Mouse (Mus musculus) cortical plate, adult 2 months (tissue): ENCODE results near the gene Pde6h. TPM values are rescaled to one million over a fixed set of nuclear protein-coding genes. Genes with fewer than 3 reads are reported as not detected.

Experiments
- H3K27ac ChIP-seq: fragments of 200-500 bp; 2 replicates; pipeline ENCODE4 v1.5.1; 2012; ENCODE audit warnings: low read length, control low read depth, inconsistent platforms; ENCODE audit not compliant: insufficient read depth
- H3K4me1 ChIP-seq: fragments of 200-500 bp; 2 replicates; pipeline ENCODE4 v1.6.1; 2011; ENCODE audit warnings: low read length; ENCODE audit not compliant: control insufficient read depth, insufficient read depth
- H3K4me3 ChIP-seq: fragments of 200-500 bp; 2 replicates; pipeline ENCODE4 v1.5.1; 2011; ENCODE audit warnings: mild to moderate bottlenecking, low read length, control low read depth; ENCODE audit not compliant: insufficient read depth
- CTCF ChIP-seq: fragments of 200-500 bp; IDR thresholded peaks from 2 replicates; pipeline ENCODE4 v1.5.1; 2011; ENCODE audit warnings: mild to moderate bottlenecking, control low read depth, low read length; ENCODE audit not compliant: insufficient read depth; ENCODE audit errors: extremely low read depth
- POLR2A ChIP-seq: fragments of 200-500 bp; IDR thresholded peaks from 2 replicates; pipeline ENCODE4 v1.6.1; 2011; ENCODE audit warnings: mild to moderate bottlenecking, low read length, control low read depth; ENCODE audit not compliant: insufficient read depth; ENCODE audit errors: extremely low read depth
- polyA plus RNA-seq: library from polyadenylated mRNA; depleted of rRNA; stranded (reverse); fragments of >200 nt; gene quantifications from 2 replicates; pipeline ENCODE4 v1.2.3, GENCODE M21; 2012

Gene Pde6h
- polyA plus RNA-seq, 1 experiment = 0.46 TPM

- Histone ChIP-seq H3K4me3 (no peak overlapping the region), H3K27ac (no peak overlapping the region), H3K4me1 (no peaks in the 10 kb centered on the region)
- TF ChIP-seq CTCF (no peak), POLR2A (no peak)
Observed at GRCm38 (mm10) chr6:136979274-136980082, 55.8 kb downstream of the Pde6h start.

GRCm38 (mm10) chr6:136980331-136980746 is 56.7 kb downstream of the Pde6h start:
- TF ChIP-seq CTCF (peak; percentile 25; the same call in 1 of the 2 replicates), POLR2A (no peak)
- no peaks in the 10 kb centered on the region for H3K4me1 ChIP-seq
- no peak overlapping the region for H3K4me3 ChIP-seq
- H3K27ac ChIP-seq = no peak overlapping the region

GRCm38 (mm10) chr6:136982581-136982980 is 58.9 kb downstream of the Pde6h start:
- H3K27ac ChIP-seq = no peak overlapping the region
- H3K4me3 ChIP-seq = no peak overlapping the region
- H3K4me1 ChIP-seq = no peaks in the 10 kb centered on the region; the same call in 1 of the 2 replicates
- TF ChIP-seq CTCF (no peak), POLR2A (no peak)

GRCm38 (mm10) chr6:136983201-136983600 is 59.6 kb downstream of the Pde6h start:
- Histone ChIP-seq H3K4me1 (no peaks in the 10 kb centered on the region; the same call in 1 of the 2 replicates), H3K4me3 (no peak overlapping the region), H3K27ac (no peak overlapping the region)
- TF ChIP-seq CTCF = no peak
- no peak for TF ChIP-seq POLR2A

- Histone ChIP-seq H3K4me3 (no peak overlapping the region), H3K4me1 (no peaks in the 10 kb centered on the region; the same call in 1 of the 2 replicates), H3K27ac (no peak overlapping the region)
- no peak for TF ChIP-seq CTCF
- TF ChIP-seq POLR2A = peak; percentile 28; the same call in 1 of the 2 replicates
Observed at GRCm38 (mm10) chr6:136986019-136986418, 62.4 kb downstream of the Pde6h start.

- no peak for TF ChIP-seq POLR2A
- no peak for TF ChIP-seq CTCF
- H3K4me1 ChIP-seq = no peaks in the 10 kb centered on the region; the same call in 1 of the 2 replicates
- no peak overlapping the region for H3K27ac ChIP-seq
- no peak overlapping the region for H3K4me3 ChIP-seq
Observed at GRCm38 (mm10) chr6:136986718-136987117, 63.1 kb downstream of the Pde6h start.

- Histone ChIP-seq H3K27ac (no peak overlapping the region), H3K4me3 (no peak overlapping the region), H3K4me1 (no peaks in the 10 kb centered on the region; the same call in 1 of the 2 replicates)
- TF ChIP-seq POLR2A (no peak), CTCF (no peak)
Observed at GRCm38 (mm10) chr6:136988536-136989060, 65.0 kb downstream of the Pde6h start.

- no peak overlapping the region for H3K4me3 ChIP-seq
- no peak overlapping the region for H3K27ac ChIP-seq
- no peak for TF ChIP-seq CTCF
- no peak for TF ChIP-seq POLR2A
- no peaks in the 10 kb centered on the region; the same call in 1 of the 2 replicates for H3K4me1 ChIP-seq
Observed at GRCm38 (mm10) chr6:136989824-136990497, 66.3 kb downstream of the Pde6h start.

GRCm38 (mm10) chr6:136990557-136990956 is 66.9 kb downstream of the Pde6h start:
- H3K4me1 ChIP-seq = no peaks in the 10 kb centered on the region; the same call in 1 of the 2 replicates
- H3K4me3 ChIP-seq = no peak overlapping the region
- no peak overlapping the region for H3K27ac ChIP-seq
- TF ChIP-seq CTCF (no peak), POLR2A (no peak)
